Mouse (Mus musculus): ENCODE measurements around the gene Olfr98. TPM values are rescaled to one million over a fixed set of nuclear protein-coding genes. Genes with fewer than 3 reads are reported as not detected.
A peak's percentile ranks its signal among the peaks of the same experiment; 100 is the strongest.

Gene Olfr98
- polyA plus RNA-seq (2016; fragmentation: Nextera tagmentation; extraction: Ambion mirVana): not detected in 2 replicates

GRCm38 (mm10) chr17:37263626-37264025, at the start of gene Olfr98:
Olfr98 (minus strand) TSS chr17:37263749.
- no peaks in the 10 kb centered on the region for H3K27me3 ChIP-seq (ENCODE audit: low read depth, poor library complexity, severe bottlenecking)
- WGBS: 77% methylated on average over 1 of the region's 1 CpGs
- no peaks in the 10 kb centered on the region for H3K9me3 ChIP-seq (replicated peaks)
- no peak within 1 kb of the TSS for H3K27ac ChIP-seq (replicated peaks)
- DNase-seq (ENCODE audit: low spot score): no peak
- no peaks in the 10 kb centered on the region for H3K36me3 ChIP-seq
- no peak within 1 kb of the TSS for H3K4me3 ChIP-seq
- no peaks in the 10 kb centered on the region for H3K4me1 ChIP-seq

- H3K36me3 ChIP-seq: no peaks in the 10 kb centered on the region
- no peaks in the 10 kb centered on the region for H3K4me1 ChIP-seq
- H3K4me3 ChIP-seq: no peak overlapping the region
- no peaks in the 10 kb centered on the region for H3K9me3 ChIP-seq (replicated peaks)
- no peaks in the 10 kb centered on the region for H3K27me3 ChIP-seq (ENCODE audit: low read depth, poor library complexity, severe bottlenecking)
- H3K27ac ChIP-seq (replicated peaks): no peak overlapping the region
- WGBS: 61% methylated on average over 2 of the region's 2 CpGs
- DNase-seq (ENCODE audit: low spot score): no peak
Measured at GRCm38 (mm10) chr17:37310146-37310699, 46.7 kb upstream of the Olfr98 start.

- no peaks in the 10 kb centered on the region for H3K36me3 ChIP-seq
- H3K27ac ChIP-seq (replicated peaks): no peak overlapping the region
- H3K9me3 ChIP-seq (replicated peaks): no peaks in the 10 kb centered on the region
- DNase-seq (ENCODE audit: low spot score): no peak
- no peaks in the 10 kb centered on the region for H3K27me3 ChIP-seq (ENCODE audit: low read depth, poor library complexity, severe bottlenecking)
- 46% methylated on average over 4 of the region's 4 CpGs for WGBS
- H3K4me3 ChIP-seq: no peak overlapping the region
- H3K4me1 ChIP-seq: no peaks in the 10 kb centered on the region
Measured at GRCm38 (mm10) chr17:37308483-37308882, 44.9 kb upstream of the Olfr98 start.

- DNase-seq (ENCODE audit: low spot score): no peak
- no peak within 1 kb of the TSS for H3K27ac ChIP-seq (replicated peaks)
- H3K4me1 ChIP-seq: no peaks in the 10 kb centered on the region
- WGBS: 84% methylated on average over 4 of the region's 4 CpGs
- H3K27me3 ChIP-seq (ENCODE audit: low read depth, poor library complexity, severe bottlenecking): no peaks in the 10 kb centered on the region
- no peaks in the 10 kb centered on the region for H3K9me3 ChIP-seq (replicated peaks)
- H3K4me3 ChIP-seq: no peak within 1 kb of the TSS
- H3K36me3 ChIP-seq: no peaks in the 10 kb centered on the region
Measured at GRCm38 (mm10) chr17:37304213-37304612, 40.7 kb upstream of the Olfr98 start, which contains the start of gene Olfr101. Olfr101 (minus strand) TSS chr17:37304313.

- 76% methylated on average over 1 of the region's 1 CpGs for WGBS
- no peaks in the 10 kb centered on the region for H3K27me3 ChIP-seq (ENCODE audit: low read depth, poor library complexity, severe bottlenecking)
Measured at GRCm38 (mm10) chr17:37283360-37283759, 19.8 kb upstream of the Olfr98 start, which contains the start of gene Olfr99. Olfr99 (minus strand) TSS chr17:37283460.

GRCm38 (mm10) chr17:37280331-37280730, 16.8 kb upstream of the Olfr98 start:
- no peaks in the 10 kb centered on the region for H3K36me3 ChIP-seq
- no peaks in the 10 kb centered on the region for H3K27me3 ChIP-seq (ENCODE audit: low read depth, poor library complexity, severe bottlenecking)
- 84% methylated on average over 1 of the region's 1 CpGs for WGBS
- no peak overlapping the region for H3K4me3 ChIP-seq
- H3K4me1 ChIP-seq: no peaks in the 10 kb centered on the region
- H3K27ac ChIP-seq (replicated peaks): no peak overlapping the region
- no peak for DNase-seq (ENCODE audit: low spot score)
- no peaks in the 10 kb centered on the region for H3K9me3 ChIP-seq (replicated peaks)

More at GRCm38 (mm10) chr17:37283360-37283759, 19.8 kb upstream of the Olfr98 start, which contains the start of gene Olfr99:
- Histone ChIP-seq H3K4me3 (no peak within 1 kb of the TSS), H3K4me1 (no peaks in the 10 kb centered on the region), H3K36me3 (no peaks in the 10 kb centered on the region), H3K9me3 (replicated peaks) (no peaks in the 10 kb centered on the region), H3K27ac (replicated peaks) (no peak within 1 kb of the TSS)
- DNase-seq (ENCODE audit: low spot score): no peak

- no peak for DNase-seq (ENCODE audit: low spot score)
- H3K4me3 ChIP-seq: no peak overlapping the region
Measured at GRCm38 (mm10) chr17:37276573-37276972, 13.0 kb upstream of the Olfr98 start.

GRCm38 (mm10) chr17:37275626-37276248, 12.2 kb upstream of the Olfr98 start:
- Histone ChIP-seq H3K9me3 (replicated peaks) (no peaks in the 10 kb centered on the region), H3K27ac (replicated peaks) (no peak overlapping the region), H3K4me1 (peaks cover under 1% of the 10 kb centered on the region; the same call in 1 of the 2 replicates), H3K27me3 (ENCODE audit: low read depth, poor library complexity, severe bottlenecking) (no peaks in the 10 kb centered on the region; the same call in 1 of the 2 replicates), H3K36me3 (no peaks in the 10 kb centered on the region), H3K4me3 (no peak overlapping the region)
- WGBS: 87% methylated on average over 2 of the region's 2 CpGs
- DNase-seq (ENCODE audit: low spot score): no peak

More at GRCm38 (mm10) chr17:37276573-37276972, 13.0 kb upstream of the Olfr98 start:
- Histone ChIP-seq H3K9me3 (replicated peaks) (no peaks in the 10 kb centered on the region), H3K4me1 (no peaks in the 10 kb centered on the region), H3K27me3 (ENCODE audit: low read depth, poor library complexity, severe bottlenecking) (no peaks in the 10 kb centered on the region), H3K36me3 (no peaks in the 10 kb centered on the region), H3K27ac (replicated peaks) (no peak overlapping the region)

- DNase-seq (ENCODE audit: low spot score): peak; percentile 14
- Histone ChIP-seq H3K4me1 (peaks cover 6% of the 10 kb centered on the region), H3K4me3 (peak overlapping the region; percentile 61), H3K27ac (replicated peaks) (no peak overlapping the region), H3K36me3 (no peaks in the 10 kb centered on the region), H3K9me3 (replicated peaks) (no peaks in the 10 kb centered on the region), H3K27me3 (ENCODE audit: low read depth, poor library complexity, severe bottlenecking) (no peaks in the 10 kb centered on the region; the same call in 1 of the 2 replicates)
- 63% methylated on average over 8 of the region's 8 CpGs for WGBS
Measured at GRCm38 (mm10) chr17:37270702-37271092, 7.1 kb upstream of the Olfr98 start.

- 5% methylated on average over 26 of the region's 26 CpGs for whole genome bisulfite sequencing
- no peaks in the 10 kb centered on the region; the same call in 1 of the 2 replicates for H3K27me3 ChIP-seq (ENCODE audit: low read depth, poor library complexity, severe bottlenecking)
- H3K4me3 ChIP-seq: peak within 1 kb of the TSS; percentile 61
- H3K36me3 ChIP-seq: no peaks in the 10 kb centered on the region
- peaks cover 6% of the 10 kb centered on the region for H3K4me1 ChIP-seq
- peak; percentile 81 for DNase-seq (ENCODE audit: low spot score)
- no peak within 1 kb of the TSS for H3K27ac ChIP-seq (replicated peaks)
- no peaks in the 10 kb centered on the region for H3K9me3 ChIP-seq (replicated peaks)
Measured at GRCm38 (mm10) chr17:37270058-37270701, 6.6 kb upstream of the Olfr98 start, which contains the start of gene H2-M3. H2-M3 (plus strand) TSS chr17:37270220.

- H3K27me3 ChIP-seq (ENCODE audit: low read depth, poor library complexity, severe bottlenecking): no peaks in the 10 kb centered on the region
- no peaks in the 10 kb centered on the region for H3K4me1 ChIP-seq
- DNase-seq (ENCODE audit: low spot score): no peak
- H3K4me3 ChIP-seq: no peak overlapping the region
- 10% methylated on average over 1 of the region's 1 CpGs for WGBS
- no peak overlapping the region for H3K27ac ChIP-seq (replicated peaks)
- H3K9me3 ChIP-seq (replicated peaks): no peaks in the 10 kb centered on the region
- no peaks in the 10 kb centered on the region for H3K36me3 ChIP-seq
Measured at GRCm38 (mm10) chr17:37250544-37250943, 13.0 kb downstream of the Olfr98 start.

- no peak for DNase-seq (ENCODE audit: low spot score)
- H3K9me3 ChIP-seq (replicated peaks): no peaks in the 10 kb centered on the region
- H3K36me3 ChIP-seq: no peaks in the 10 kb centered on the region
- H3K4me3 ChIP-seq: no peak overlapping the region
- no peaks in the 10 kb centered on the region for H3K4me1 ChIP-seq
- no peaks in the 10 kb centered on the region for H3K27me3 ChIP-seq (ENCODE audit: low read depth, poor library complexity, severe bottlenecking)
- H3K27ac ChIP-seq (replicated peaks): no peak overlapping the region
Measured at GRCm38 (mm10) chr17:37249460-37249859, 14.1 kb downstream of the Olfr98 start.

- peak; percentile 13 for DNase-seq (ENCODE audit: low spot score)
- no peak overlapping the region for H3K27ac ChIP-seq (replicated peaks)
- H3K27me3 ChIP-seq (ENCODE audit: low read depth, poor library complexity, severe bottlenecking): no peaks in the 10 kb centered on the region
- no peaks in the 10 kb centered on the region for H3K9me3 ChIP-seq (replicated peaks)
- no peaks in the 10 kb centered on the region for H3K36me3 ChIP-seq
- H3K4me1 ChIP-seq: no peaks in the 10 kb centered on the region
- H3K4me3 ChIP-seq: no peak overlapping the region
- 32% methylated on average over 5 of the region's 5 CpGs for WGBS
Measured at GRCm38 (mm10) chr17:37246715-37247114, 16.8 kb downstream of the Olfr98 start.

Measured in midbrain, embryonic 10.5 days (tissue).